In genomic region chr5:140263754-140264749, GRCm38 (mm10) we compare ENCODE assay signal across 10 mouse cellular contexts. TPM values are rescaled to one million over a fixed set of nuclear protein-coding genes. Genes with fewer than 3 reads are reported as not detected.
DNase-seq lines count a peak whose midpoint lies in the region; ATAC-seq and TF ChIP-seq lines count a peak whose summit lies in the region.
"Had no signal": no experiment of that assay in that cellular context is flagged by ENCODE, and none has a peak within 500 bp of the region (broad histone marks: within the 10 kb centered on the region; RNA-seq: fewer than 3 reads in every experiment).

No protein-coding gene starts in this region.

- H3K9ac ChIP-seq in midbrain, embryonic 16.5 days (ENCODE audit: low read depth, low read length): peak overlapping the region; percentile 43
- H3K9ac ChIP-seq: embryonic facial prominence, embryonic 13.5 days; liver, embryonic 13.5 days had no signal

- peak overlapping the region; percentile 26; the same call in 1 of the 2 replicates for H3K4me2 ChIP-seq in midbrain, embryonic 16.5 days (ENCODE audit: low read length)
- H3K4me2 ChIP-seq: embryonic facial prominence, embryonic 13.5 days; liver, embryonic 13.5 days had no signal

- peak; percentile 54 for DNase-seq in gastrocnemius, adult 2 months
- DNase-seq in gastrocnemius, adult 8-10 months (ENCODE audit: low spot score in 2 of 2): no peak
- DNase-seq in embryonic facial prominence, embryonic 10.5 days (ENCODE audit: low spot score): peak; percentile 35
- DNase-seq in heart, postnatal 10 days: peak; percentile 42 to 43
- DNase-seq in adrenal gland, postnatal 4 days (ENCODE audit: low spot score in 2 of 2): no peak
- DNase-seq in kidney, postnatal 10 days: no peak
- DNase-seq: liver, embryonic 13.5 days had no signal

- no peaks in the 10 kb centered on the region for H3K9me3 ChIP-seq in embryonic facial prominence, embryonic 10.5 days
- no peaks in the 10 kb centered on the region for H3K9me3 ChIP-seq in midbrain, embryonic 16.5 days (replicated peaks; ENCODE audit: control insufficient read depth, low read length, poor library complexity, severe bottlenecking)
- H3K9me3 ChIP-seq: embryonic facial prominence, embryonic 13.5 days; liver, embryonic 13.5 days had no signal

- H3K27ac ChIP-seq in gastrocnemius, adult 2 months: peak overlapping the region; percentile 73
- H3K27ac ChIP-seq in embryonic facial prominence, embryonic 10.5 days (replicated peaks): peak overlapping the region; percentile 63
- peak overlapping the region; percentile 63 for H3K27ac ChIP-seq in midbrain, embryonic 16.5 days (ENCODE audit: low read length)
- H3K27ac ChIP-seq: embryonic facial prominence, embryonic 13.5 days; liver, embryonic 13.5 days had no signal

- WGBS in embryonic facial prominence, embryonic 10.5 days: 56% methylated on average over 30 of the region's 30 CpGs
- 14% methylated on average over 30 of the region's 30 CpGs for WGBS in midbrain, embryonic 16.5 days

- peaks cover 41% of the 10 kb centered on the region for H3K36me3 ChIP-seq in embryonic facial prominence, embryonic 10.5 days (replicated peaks)
- no peaks in the 10 kb centered on the region for H3K36me3 ChIP-seq in midbrain, embryonic 16.5 days (ENCODE audit: control insufficient read depth, insufficient read depth, low read length)

- intact Hi-C loops in gastrocnemius, adult 2 months (cut with DNase I): no loop called here
- intact Hi-C loops in heart, postnatal 10 days (cut with DNase I): no loop called here

- peak; percentile 66; the same call in 1 of the 2 replicates for ATAC-seq in midbrain, embryonic 16.5 days
- ATAC-seq in erythroblast, adult 5-6 weeks (replicated peaks; ENCODE audit: low FRiP score, poor library complexity, severe bottlenecking): no peak

- no peak for TF ChIP-seq CTCF in gastrocnemius, adult 2 months (IDR thresholded peaks at IDR 0.05)

- peak overlapping the region; percentile 48 for H3K4me3 ChIP-seq in gastrocnemius, adult 2 months
- H3K4me3 ChIP-seq in embryonic facial prominence, embryonic 10.5 days: no peak overlapping the region
- H3K4me3 ChIP-seq in midbrain, embryonic 16.5 days (ENCODE audit: low read depth, low read length): no peak overlapping the region
- H3K4me3 ChIP-seq: embryonic facial prominence, embryonic 13.5 days; liver, embryonic 13.5 days had no signal

- H3K27me3 ChIP-seq in embryonic facial prominence, embryonic 10.5 days (replicated peaks; ENCODE audit: low read depth, poor library complexity, severe bottlenecking): no peaks in the 10 kb centered on the region
- H3K27me3 ChIP-seq in midbrain, embryonic 16.5 days (ENCODE audit: control insufficient read depth, insufficient read depth, low read depth, low read length): no peaks in the 10 kb centered on the region
- H3K27me3 ChIP-seq: embryonic facial prominence, embryonic 13.5 days; liver, embryonic 13.5 days had no signal

- H3K4me1 ChIP-seq in embryonic facial prominence, embryonic 10.5 days: peaks cover 22% of the 10 kb centered on the region
- H3K4me1 ChIP-seq in midbrain, embryonic 16.5 days (ENCODE audit: control insufficient read depth, insufficient read depth, low read length): peaks cover 20% of the 10 kb centered on the region

RNA-seq across cellular contexts. Expression of gene Mad1l1, which starts 57.3 kb away (rescaled TPM):
- total RNA-seq in gastrocnemius, adult 2 months (2021): 1 to 10 TPM; 7.2 to 9.0 TPM
- total RNA-seq in gastrocnemius, adult 8-10 months (2022): 1 to 10 TPM; 6.8 to 9.5 (median 7.5) TPM
- polyA plus RNA-seq in embryonic facial prominence, embryonic 10.5 days (2016; fragmentation: Nextera tagmentation; extraction: Ambion mirVana): 63.5 and 63.9 TPM in 2 replicates
- 10 to 100 TPM; 16.5 to 21.2 TPM for total RNA-seq in heart, postnatal 10 days (2021)
- polyA plus RNA-seq in midbrain, embryonic 16.5 days (2015; fragmentation: Nextera tagmentation; extraction: Ambion mirVana): 31.2 and 32.0 TPM in 2 replicates
- total RNA-seq in erythroblast, adult 5-6 weeks (2015; ENCODE audit: low replicate concordance): 2.7 and 4.8 TPM in 2 replicates
- total RNA-seq in erythroblast, adult 5-6 weeks (2017; ENCODE audit: low replicate concordance): 22.4 and 44.6 TPM in 2 replicates
- total RNA-seq in adrenal gland, postnatal 4 days (2021): 10 to 100 TPM; 24.2 to 34.4 TPM

RNA-seq across cellular contexts. Expression of gene Nudt1, which starts 57.4 kb away (rescaled TPM):
- total RNA-seq in gastrocnemius, adult 2 months (2021): 1 to 10 TPM; 4.9 to 8.2 TPM
- 1 to 10 TPM; 3.5 to 8.5 (median 6.1) TPM for total RNA-seq in gastrocnemius, adult 8-10 months (2022)
- 52.8 and 55.9 TPM in 2 replicates for polyA plus RNA-seq in embryonic facial prominence, embryonic 10.5 days (2016; fragmentation: Nextera tagmentation; extraction: Ambion mirVana)
- total RNA-seq in heart, postnatal 10 days (2021): 10 to 100 TPM; 11.1 to 11.8 TPM
- 19.2 and 20.0 TPM in 2 replicates for polyA plus RNA-seq in midbrain, embryonic 16.5 days (2015; fragmentation: Nextera tagmentation; extraction: Ambion mirVana)
- 10.0 and 11.7 TPM in 2 replicates for total RNA-seq in erythroblast, adult 5-6 weeks (2015; ENCODE audit: low replicate concordance)
- 5.3 and 10.3 TPM in 2 replicates for total RNA-seq in erythroblast, adult 5-6 weeks (2017; ENCODE audit: low replicate concordance)
- total RNA-seq in adrenal gland, postnatal 4 days (2021): 10 to 100 TPM; 20.5 to 21.2 TPM

Comparison
In these comparisons a context has a peak if more than half of its experiments do, and no peak if none do; other contexts are left out.
1. DNase-seq: peak in gastrocnemius, adult 2 months (single experiment), embryonic facial prominence, embryonic 10.5 days (single experiment) and heart, postnatal 10 days (2 of 2); none in gastrocnemius, adult 8-10 months (0 of 2), adrenal gland, postnatal 4 days (0 of 2) and kidney, postnatal 10 days (single experiment).
2. Peak in every context shown above with its lines, with median percentiles within 50 percentile points of each other: H3K27ac ChIP-seq.